Mouse (Mus musculus) CD4-positive naive resting alpha-beta T cell, adult 76 days (primary cell): ENCODE data around the gene Fbxl5. TPM values are rescaled to one million over a fixed set of nuclear protein-coding genes. Genes with fewer than 3 reads are reported as not detected.

Source experiments
- total RNA-seq: library from RNA; stranded (reverse); gene quantifications from one replicate; pipeline ENCODE4 v1.2.4, GENCODE M21; 2023

Fbxl5 gene
- 54.0 TPM for total RNA-seq

GRCm38 (mm10) chr5:43821538-43821937 lies at the start of gene Fbxl5:
TSS of gene Fbxl5 (minus strand) at chr5:43821638.

GRCm38 (mm10) chr5:43868253-43868652 lies 46.8 kb upstream of the Fbxl5 start, which contains the start of gene Cd38:
TSS of gene Cd38 (plus strand) at chr5:43868553.

GRCm38 (mm10) chr5:43818695-43819094 lies 2.7 kb downstream of the Fbxl5 start, which contains the start of gene Bst1:
TSS of gene Bst1 (plus strand) at chr5:43818885.

Other genes with a start within 250 kb of the Fbxl5 start
- gene Cc2d2a, start 159.3 kb downstream of the Fbxl5 start, total RNA-seq: not detected
- 0.85 TPM for gene Bst1, start 2.8 kb downstream of the Fbxl5 start, total RNA-seq
- gene Cd38, start 46.9 kb upstream of the Fbxl5 start, total RNA-seq: 9.1 TPM
- 7.6 TPM for gene Gm7879, start 91.5 kb upstream of the Fbxl5 start, total RNA-seq
- not detected for gene Fgfbp1, start 160.1 kb upstream of the Fbxl5 start, total RNA-seq